Mouse (Mus musculus) adrenal gland, postnatal 10 days (tissue): Measurements from ENCODE around the gene Dbnl. TPM values are rescaled to one million over a fixed set of nuclear protein-coding genes. Genes with fewer than 3 reads are reported as not detected.

ENCODE experiments used
- DNase-seq: peaks from one replicate; pipeline ENCODE4 v3.0.0; 2021; ENCODE audit warnings: mixed read lengths
- total RNA-seq, 2 experiments: library from RNA; stranded (reverse); gene quantifications; 2 replicates each; pipeline ENCODE4 v1.2.3; 2021

Gene Dbnl
- total RNA-seq, 2 experiments from 2014 or later: 51.5 to 57.5 TPM

- DNase-seq: peak; percentile 95
Measured at GRCm38 (mm10) chr11:5837251-5838246, 49.3 kb downstream of the Dbnl start, which contains the start of gene Polm. Gene Polm, minus strand, starts transcription at chr11:5838016.

- DNase-seq: no peak
Measured at GRCm38 (mm10) chr11:5840346-5840745, 52.1 kb downstream of the Dbnl start.

DNA sequence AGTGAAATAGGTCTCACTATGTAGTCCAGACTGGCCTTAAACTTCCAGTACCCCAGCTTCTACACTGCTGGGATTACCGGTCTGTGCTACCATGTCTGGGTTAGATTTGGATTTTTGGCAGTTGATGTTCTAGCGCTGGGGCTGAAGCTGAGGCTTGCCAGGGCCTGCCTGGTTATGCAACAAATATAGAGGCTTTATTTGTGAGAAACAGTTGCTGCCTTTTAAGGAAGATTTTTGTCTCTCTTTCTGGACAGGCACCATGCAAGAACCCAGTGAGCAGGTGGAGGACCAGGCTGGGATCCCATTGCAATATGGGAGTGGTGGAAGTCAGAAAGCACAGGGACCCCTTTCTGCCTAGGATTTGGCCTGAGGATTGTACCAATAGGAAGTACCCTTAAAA, 53.5 kb downstream of the Dbnl start:
- DNase-seq: no peak

DNA sequence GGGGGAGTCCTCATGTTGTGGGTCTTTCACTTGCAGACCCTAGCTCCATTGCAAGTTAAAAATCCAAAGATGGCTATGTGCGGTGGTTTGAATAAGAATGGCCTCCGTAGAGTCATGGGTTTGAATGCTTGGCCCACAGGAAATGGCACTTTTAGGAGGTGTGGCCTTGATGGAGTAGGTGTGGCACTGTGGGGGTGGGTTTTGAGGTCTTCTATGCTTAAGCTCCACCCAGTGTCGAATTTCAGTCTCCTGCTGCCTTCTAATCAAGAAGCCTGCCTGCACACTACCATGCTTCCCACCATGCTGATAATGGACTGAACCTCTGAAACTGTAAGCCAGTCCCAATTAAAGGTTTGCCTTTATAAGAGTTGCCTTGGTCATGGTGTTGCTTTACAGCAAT, 54.8 kb downstream of the Dbnl start:
- no peak for DNase-seq

GRCm38 (mm10) chr11:5846639-5847345, 58.5 kb downstream of the Dbnl start:
- DNase-seq: peak; percentile 64

- no peak for DNase-seq
Measured at GRCm38 (mm10) chr11:5848741-5849140, 60.5 kb downstream of the Dbnl start.

- DNase-seq: no peak
Measured at GRCm38 (mm10) chr11:5849316-5849715, 61.0 kb downstream of the Dbnl start.

- DNase-seq: no peak
Measured at GRCm38 (mm10) chr11:5850452-5850851, 62.2 kb downstream of the Dbnl start.

Other genes with a start within 250 kb of the Dbnl start
- gene Ccdc117, start 246.3 kb upstream of the Dbnl start, total RNA-seq: 10 to 100 TPM; 19.2 to 21.5 TPM
- not detected for gene Ankrd36, start 218.8 kb upstream of the Dbnl start, total RNA-seq
- 100 to 1,000 TPM; 155 to 166 TPM for gene Mrps24, start 72.8 kb upstream of the Dbnl start, total RNA-seq
- 10 to 100 TPM; 65.1 to 66.5 TPM for gene Urgcp, start 26.1 kb upstream of the Dbnl start, total RNA-seq
- 100 to 1,000 TPM in 1 of 2 experiments, 10 to 100 TPM in 1; 37.0 to 157 TPM for gene Pgam2, start 15.2 kb downstream of the Dbnl start, total RNA-seq
- gene Polm, start 49.5 kb downstream of the Dbnl start, total RNA-seq: 10 to 100 TPM in 1 of 2 experiments, 1 to 10 TPM in 1; 6.3 to 13.7 TPM
- gene Aebp1, start 73.5 kb downstream of the Dbnl start, total RNA-seq: 100 to 1,000 TPM; 153 to 172 TPM
- 10 to 100 TPM; 48.6 to 53.0 TPM for gene Pold2, start 89.8 kb downstream of the Dbnl start, total RNA-seq
- gene Myl7, start 110.3 kb downstream of the Dbnl start, total RNA-seq: under 1 TPM in 1 of 2 experiments, not detected in 1; 0.66 TPM
- gene Gck, start 161.6 kb downstream of the Dbnl start, total RNA-seq: 1 to 10 TPM; 2.9 to 3.0 TPM
- gene Ykt6, start 167.2 kb downstream of the Dbnl start, total RNA-seq: 10 to 100 TPM; 71.5 to 79.3 TPM